Mouse (Mus musculus): Measurements from ENCODE around the gene Flvcr2.

Gene Flvcr2

GRCm38 (mm10) chr12:85729945-85730290 is 16.4 kb upstream of the Flvcr2 start:
- no peak for DNase-seq (ENCODE audit: low spot score in 2 of 2)

DNA sequence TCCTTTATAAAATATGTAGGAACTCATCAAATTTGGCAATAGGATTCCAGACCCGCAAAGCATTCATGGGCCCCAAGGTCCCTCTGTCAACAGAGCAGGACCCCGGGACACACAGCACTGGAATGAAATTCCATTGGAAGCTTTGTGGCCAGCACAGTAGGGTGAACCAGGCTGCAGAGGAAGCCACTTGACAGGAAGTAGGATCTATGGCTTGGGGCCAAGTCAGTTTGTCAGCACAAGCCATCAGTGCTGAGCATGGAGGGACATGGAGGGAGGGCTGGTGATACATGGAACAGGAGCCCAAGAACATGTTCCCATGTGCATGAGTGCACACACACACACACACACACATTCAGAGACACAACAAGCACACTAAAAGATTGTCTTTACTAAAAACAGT is 10.1 kb upstream of the Flvcr2 start:
- DNase-seq (ENCODE audit: low spot score in 2 of 2) = no peak

DNA sequence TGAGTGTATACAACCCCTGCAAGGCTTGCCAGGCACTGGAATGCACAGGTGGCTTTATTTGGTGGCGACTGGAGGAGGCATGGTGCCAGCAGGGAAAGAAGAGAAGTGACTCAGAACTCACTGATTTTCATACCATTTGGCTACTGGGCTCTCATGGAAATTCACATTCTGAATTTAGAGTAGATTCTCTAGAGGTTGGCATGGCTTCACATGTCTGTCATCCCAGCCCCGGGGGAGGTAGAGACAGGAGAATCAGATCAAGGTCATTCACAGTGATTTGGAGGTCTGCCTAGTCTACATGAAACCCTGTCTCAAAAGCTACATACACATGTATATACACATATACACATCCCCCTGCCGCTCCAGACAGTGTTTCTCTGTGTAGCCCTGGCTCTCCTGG is 9.4 kb upstream of the Flvcr2 start:
- no peak for DNase-seq (ENCODE audit: low spot score in 2 of 2)

GRCm38 (mm10) chr12:85746696-85747219 is 419 bp downstream of the Flvcr2 start:
- no peak for DNase-seq (ENCODE audit: low spot score in 2 of 2)

DNA sequence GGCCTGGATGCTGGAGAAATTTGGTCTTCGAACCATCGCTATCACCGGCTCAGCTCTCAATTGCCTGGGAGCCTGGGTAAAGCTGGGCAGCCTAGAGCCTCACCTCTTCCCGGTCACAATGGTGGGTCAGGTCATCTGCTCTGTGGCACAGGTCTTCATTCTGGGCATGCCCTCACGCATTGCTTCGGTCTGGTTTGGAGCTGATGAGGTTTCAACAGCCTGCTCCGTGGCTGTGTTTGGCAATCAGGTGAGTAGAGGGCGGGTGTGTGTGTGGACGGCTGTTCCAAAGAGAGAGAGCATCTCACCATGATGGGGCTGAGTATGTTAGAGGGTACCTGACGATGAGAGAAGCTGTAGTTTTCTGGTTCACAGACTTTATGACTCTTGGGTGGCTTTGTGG is 1.0 kb downstream of the Flvcr2 start:
- DNase-seq (ENCODE audit: low spot score in 2 of 2) = no peak

DNA sequence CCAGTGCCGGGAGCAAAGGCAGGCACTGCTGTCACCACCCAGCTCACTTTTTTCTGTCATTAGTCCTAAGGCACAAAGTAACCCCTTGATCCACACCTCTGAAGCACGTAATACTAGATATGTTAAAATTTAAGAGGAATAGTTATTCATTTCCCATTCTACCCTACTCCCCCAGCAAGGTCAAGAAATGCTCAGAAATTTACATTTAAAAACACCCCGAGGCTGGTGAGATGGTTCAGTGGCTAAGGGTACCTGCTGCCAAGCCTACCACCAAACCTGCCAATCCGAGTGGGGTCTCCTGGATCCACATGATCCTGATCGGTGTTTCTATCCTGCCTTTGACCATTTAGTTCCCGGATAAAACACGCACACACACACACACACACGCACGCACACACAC is 3.5 kb downstream of the Flvcr2 start:
- DNase-seq (ENCODE audit: low spot score in 2 of 2) = no peak

DNA sequence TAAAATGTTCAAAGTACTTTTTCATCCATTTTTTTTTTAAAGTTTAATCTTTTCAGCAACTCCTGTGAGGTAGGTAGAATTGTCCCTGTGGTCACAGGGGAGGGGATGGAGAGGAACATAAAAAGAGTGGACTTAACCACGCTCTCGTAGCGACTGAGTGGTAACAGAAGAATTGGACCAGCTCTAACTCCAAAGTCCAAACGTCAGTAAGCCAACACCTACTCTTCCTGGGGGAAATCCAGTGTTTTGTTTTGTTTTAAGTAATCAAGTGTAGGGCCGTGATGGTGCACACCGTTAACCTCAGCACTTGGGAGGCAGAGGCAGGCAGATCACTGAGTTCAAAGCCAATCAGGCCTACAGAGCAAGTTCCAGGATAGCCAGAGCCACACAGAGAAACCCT is 5.8 kb downstream of the Flvcr2 start:
- DNase-seq (ENCODE audit: low spot score in 2 of 2) = no peak

- DNase-seq (ENCODE audit: low spot score in 2 of 2) = no peak
Measured at GRCm38 (mm10) chr12:85753223-85753622, 6.9 kb downstream of the Flvcr2 start.

DNA sequence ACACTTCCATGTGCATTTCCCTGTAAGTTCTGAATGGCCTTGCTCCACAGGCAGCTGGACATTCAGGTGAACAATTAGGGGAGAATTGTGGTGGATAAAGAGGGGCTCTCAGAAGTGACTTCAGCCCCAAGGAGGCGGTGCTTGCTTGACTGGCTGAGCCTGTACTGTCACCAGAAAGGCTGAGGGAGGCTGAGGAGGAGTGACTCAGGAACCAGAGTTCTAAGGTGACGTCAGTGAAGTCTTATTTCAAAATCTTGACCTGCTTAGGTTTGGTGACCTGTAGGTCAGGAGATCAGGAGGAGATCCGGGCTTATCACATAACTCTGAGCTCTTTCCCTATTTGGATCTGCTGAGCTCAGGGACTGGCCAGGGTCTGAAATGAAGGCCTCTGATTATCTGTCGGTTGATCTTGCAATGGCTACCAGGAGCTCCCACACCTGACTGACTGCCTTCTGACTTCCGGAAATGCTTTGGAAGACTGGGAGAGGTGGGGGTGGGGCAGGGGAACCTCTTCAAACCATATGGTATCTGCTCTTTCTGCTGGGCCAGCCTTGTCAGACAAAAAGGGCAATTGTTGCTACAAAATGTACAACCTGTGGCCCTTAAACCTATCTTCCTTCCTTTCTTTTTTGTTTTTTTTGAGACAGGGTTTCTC is 8.4 kb downstream of the Flvcr2 start:
- DNase-seq (ENCODE audit: low spot score in 2 of 2) = no peak

DNA sequence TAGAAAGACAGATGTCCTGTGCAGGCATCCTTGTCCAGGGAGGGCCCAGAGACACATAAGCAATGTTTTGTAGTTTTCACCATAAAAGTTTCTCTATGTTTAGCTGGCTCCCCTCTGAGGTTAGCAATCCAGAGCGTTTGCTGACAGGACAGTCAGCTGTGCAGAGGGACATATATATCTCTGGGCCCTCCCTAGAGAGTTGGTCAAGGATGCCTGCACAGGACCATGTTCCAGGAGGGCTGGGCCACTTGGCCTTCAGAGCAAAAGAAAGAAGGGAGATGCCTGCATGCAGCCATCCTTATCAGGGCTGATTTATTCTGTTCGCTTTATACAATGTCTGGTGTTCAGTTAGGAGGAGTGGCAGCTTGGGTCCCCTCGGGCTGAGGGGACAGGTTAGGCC is 10.1 kb downstream of the Flvcr2 start:
- no peak for DNase-seq (ENCODE audit: low spot score in 2 of 2)

- DNase-seq (ENCODE audit: low spot score in 2 of 2) = no peak
Measured at GRCm38 (mm10) chr12:85757074-85757473, 10.7 kb downstream of the Flvcr2 start.

- DNase-seq (ENCODE audit: low spot score in 2 of 2) = no peak
Measured at GRCm38 (mm10) chr12:85758741-85759140, 12.4 kb downstream of the Flvcr2 start.

DNA sequence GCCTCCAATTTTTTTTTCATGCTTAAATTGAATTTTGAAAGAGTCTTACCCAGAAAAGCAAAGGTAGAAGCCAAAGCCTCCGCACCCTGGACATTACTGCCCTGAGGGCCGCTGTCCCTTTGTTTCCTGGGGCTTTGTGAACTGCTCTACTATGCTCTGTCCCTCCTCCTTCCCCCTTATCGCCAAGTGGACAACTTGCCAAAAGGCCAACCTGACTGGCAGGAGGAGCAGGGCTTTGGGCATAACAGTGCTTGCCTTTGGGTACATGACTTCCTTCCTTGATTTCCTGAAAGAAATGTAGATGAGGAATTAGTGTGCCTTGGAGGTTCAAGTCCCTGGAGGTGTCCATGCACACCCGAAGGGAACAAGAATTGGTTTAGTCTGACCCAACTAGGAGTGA is 15.1 kb downstream of the Flvcr2 start:
- no peak for DNase-seq (ENCODE audit: low spot score in 2 of 2)

DNA sequence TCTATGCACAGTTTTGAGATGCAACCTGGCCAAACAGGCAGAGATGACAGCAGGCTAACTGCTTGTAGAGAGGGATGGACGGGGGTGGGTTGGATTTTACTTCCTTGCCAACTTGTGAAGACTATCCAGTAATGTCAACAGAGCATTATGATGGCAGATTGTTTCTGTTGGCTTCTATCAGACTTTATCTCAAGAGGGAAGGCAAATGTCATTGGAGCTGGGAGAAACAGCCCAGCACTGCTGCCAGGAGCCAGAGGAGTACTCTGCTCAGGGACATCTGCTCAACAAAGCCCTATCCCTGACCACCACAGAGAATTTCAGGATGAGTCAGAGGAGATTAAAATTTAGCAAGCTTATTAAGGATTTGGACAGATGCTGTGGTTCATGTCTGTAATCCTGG is 18.3 kb downstream of the Flvcr2 start:
- DNase-seq (ENCODE audit: low spot score in 2 of 2) = no peak

GRCm38 (mm10) chr12:85766287-85766686 is 19.9 kb downstream of the Flvcr2 start:
- no peak for DNase-seq (ENCODE audit: low spot score in 2 of 2)

GRCm38 (mm10) chr12:85767750-85768149 is 21.4 kb downstream of the Flvcr2 start:
- DNase-seq (ENCODE audit: low spot score in 2 of 2) = no peak

GRCm38 (mm10) chr12:85771356-85771755 is 25.0 kb downstream of the Flvcr2 start:
- no peak for DNase-seq (ENCODE audit: low spot score in 2 of 2)

DNA sequence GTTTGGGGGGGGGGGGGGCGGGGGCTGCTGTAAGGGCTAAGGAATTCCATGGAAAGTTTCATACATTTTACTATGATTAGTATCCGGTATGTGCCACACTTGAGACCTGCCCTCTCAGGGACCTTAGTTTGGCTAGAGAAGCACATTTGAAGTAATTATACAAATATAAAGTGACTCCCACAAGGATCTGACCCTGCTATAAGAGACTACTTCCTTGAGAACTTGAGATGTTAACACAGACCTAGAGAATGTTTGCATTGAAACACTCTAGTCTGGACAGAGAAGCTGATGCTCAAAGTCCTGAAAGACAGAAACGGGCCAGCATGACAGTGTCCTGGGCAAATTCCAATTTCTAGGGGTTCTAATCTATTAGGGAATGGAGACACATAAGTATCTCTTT is 32.6 kb downstream of the Flvcr2 start:
- no peak for DNase-seq (ENCODE audit: low spot score in 2 of 2)

GRCm38 (mm10) chr12:85779707-85780106 is 33.4 kb downstream of the Flvcr2 start:
- DNase-seq (ENCODE audit: low spot score in 2 of 2) = no peak

- DNase-seq (ENCODE audit: low spot score in 2 of 2) = no peak
Measured at GRCm38 (mm10) chr12:85781606-85782005, 35.3 kb downstream of the Flvcr2 start.

GRCm38 (mm10) chr12:85784916-85785815 is 38.8 kb downstream of the Flvcr2 start:
- no peak for DNase-seq (ENCODE audit: low spot score in 2 of 2)

- no peak for DNase-seq (ENCODE audit: low spot score in 2 of 2)
Measured at GRCm38 (mm10) chr12:85792158-85792557, 45.8 kb downstream of the Flvcr2 start.

DNA sequence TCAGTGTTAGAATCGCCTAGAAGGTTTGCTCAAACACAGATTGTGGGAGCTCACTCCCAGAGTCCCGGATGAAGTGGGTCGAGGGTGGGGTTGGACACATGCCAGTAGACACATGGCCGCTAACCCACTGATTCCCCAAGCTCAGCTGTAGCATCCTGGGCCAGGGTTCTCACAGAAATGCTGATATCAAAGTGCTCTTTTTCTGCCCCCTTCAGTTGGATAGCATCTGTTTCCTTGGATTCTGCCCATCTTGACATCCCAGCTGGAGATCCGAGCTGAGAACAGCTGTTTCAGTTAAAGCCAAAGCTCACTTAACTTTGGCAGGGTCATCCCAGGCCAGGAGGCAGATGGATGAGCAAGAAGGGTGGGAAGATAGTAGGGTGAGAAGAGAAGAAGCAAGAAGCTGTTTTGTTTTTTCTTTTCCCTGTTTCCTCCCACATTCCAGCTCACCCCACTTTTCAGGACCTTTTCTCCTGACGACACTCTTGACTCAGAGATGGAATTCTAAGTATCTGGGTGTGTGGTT is 46.5 kb downstream of the Flvcr2 start:
- DNase-seq (ENCODE audit: low spot score in 2 of 2) = peak in 1 of 2 experiments; percentile 10

All from frontal cortex, postnatal 25 days (tissue).